Mouse (Mus musculus) limb, embryonic 12.5 days (tissue): ENCODE measurements around the gene Zfp334. TPM values are rescaled to one million over a fixed set of nuclear protein-coding genes. Genes with fewer than 3 reads are reported as not detected.

Experiments used
- ATAC-seq: fragments of 200-750 bp; cut with Nextera tagmentation; 2 replicates; pipeline ENCODE4 v1.8.0; 2017; ENCODE audit warnings: low read depth, moderate TSS enrichment; ENCODE audit not compliant: insufficient number of reproducible peaks, insufficient read depth, low FRiP score, low TSS enrichment
- H3K27ac ChIP-seq: fragments of 300-500 bp; sonication (generic); 2 replicates; pipeline ENCODE4 v1.5.1; 2016; ENCODE audit warnings: mild to moderate bottlenecking, moderate library complexity
- H3K27me3 ChIP-seq: fragments of 300-500 bp; sonication (generic); 2 replicates; pipeline ENCODE4 v1.6.1; 2016; ENCODE audit warnings: mild to moderate bottlenecking, moderate library complexity
- H3K36me3 ChIP-seq: fragments of 300-500 bp; sonication (generic); 2 replicates; pipeline ENCODE4 v1.6.1; 2016; ENCODE audit warnings: mild to moderate bottlenecking, moderate library complexity
- H3K4me1 ChIP-seq: fragments of 300-500 bp; sonication (generic); replicated peaks from 2 replicates; pipeline ENCODE4 v1.6.1; 2016
- H3K4me2 ChIP-seq: fragments of 300-500 bp; sonication (generic); 2 replicates; pipeline ENCODE4 v1.6.1; 2016; ENCODE audit warnings: mild to moderate bottlenecking, moderate library complexity
- H3K4me3 ChIP-seq: fragments of 300-500 bp; sonication (generic); replicated peaks from 2 replicates; pipeline ENCODE4 v1.5.1; 2016; ENCODE audit warnings: mild to moderate bottlenecking
- H3K9ac ChIP-seq: fragments of 300-500 bp; sonication (generic); replicated peaks from 2 replicates; pipeline ENCODE4 v1.6.1; 2016; ENCODE audit warnings: mild to moderate bottlenecking, moderate library complexity
- H3K9me3 ChIP-seq: fragments of 300-500 bp; sonication (generic); 2 replicates; pipeline ENCODE4 v1.6.1; 2016; ENCODE audit warnings: mild to moderate bottlenecking, moderate library complexity
- WGBS: fragments of 180-500 bp; shearing (Covaris S2); methylation state at CpG from one replicate; pipeline ENCODE4 v1.1.7; 2016; 5-methylcytosine and 5-hydroxymethylcytosine counted together
- polyA plus RNA-seq: library from polyadenylated mRNA; unstranded; fragments of >200 nt; fragmentation: Nextera tagmentation; extraction: Ambion mirVana; gene quantifications from 2 replicates; pipeline ENCODE4 v1.2.1, GENCODE M21; 2016

Gene Zfp334
- polyA plus RNA-seq, result 17.4 and 18.4 TPM in 2 replicates

DNA sequence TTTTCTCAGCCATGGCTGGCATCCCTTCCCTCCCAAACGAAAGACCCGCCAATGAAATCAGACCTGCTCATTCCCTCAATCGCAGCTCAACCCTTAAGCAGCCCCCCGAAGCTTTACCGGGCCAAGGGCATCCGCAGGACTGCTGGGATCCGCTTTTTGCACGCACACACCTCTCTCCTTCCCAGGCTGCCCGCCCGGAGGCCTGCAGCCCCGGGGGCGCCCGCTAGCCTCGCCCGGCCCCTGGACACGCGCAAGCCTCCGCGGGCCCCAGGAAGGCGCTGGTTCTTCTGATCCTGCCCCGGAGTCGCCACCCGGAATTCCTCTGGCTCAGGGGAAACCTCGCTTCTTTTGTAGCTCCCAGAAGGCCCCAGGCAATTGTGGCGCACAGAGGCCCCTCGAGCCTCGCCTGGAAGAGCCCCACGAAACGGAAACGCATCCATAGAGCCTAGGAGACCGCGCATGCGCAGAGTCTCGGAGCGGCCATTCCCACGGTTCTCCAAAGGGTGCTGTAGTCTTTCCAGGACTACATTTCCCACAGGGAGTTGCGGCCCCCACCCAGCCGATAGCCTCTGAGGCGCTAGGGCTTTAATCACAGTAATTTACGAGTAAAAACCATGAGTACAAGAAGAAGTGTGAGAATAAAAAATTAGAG lies at the start of gene Zfp334:
Gene Zfp334 (minus strand): TSS at position 416 of the 652 bp plus-strand sequence.
- under 1% methylated on average over 40 of the region's 40 CpGs for WGBS
- H3K4me2 ChIP-seq, result peak within 1 kb of the TSS; percentile 77
- peak; percentile 89 for ATAC-seq

DNA sequence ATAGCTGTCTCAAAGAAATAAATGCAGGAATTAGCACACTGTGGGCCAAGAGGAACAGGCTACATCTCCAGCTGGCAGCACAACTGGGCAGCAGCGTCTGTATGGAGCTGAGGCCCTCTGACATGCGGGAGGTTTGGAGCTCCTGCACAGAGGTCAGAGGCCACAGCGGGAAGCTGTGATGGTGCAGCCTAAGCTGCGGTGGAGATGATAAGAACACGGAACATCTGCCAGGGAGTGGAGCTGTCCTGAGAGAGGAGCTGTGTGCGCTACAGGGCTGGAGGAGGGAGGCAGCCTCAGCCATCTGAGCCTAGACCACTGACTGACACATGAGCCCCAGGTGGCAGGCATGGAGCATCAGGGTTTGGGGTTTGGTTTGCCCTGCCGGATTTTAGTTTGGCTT lies 40.6 kb upstream of the Zfp334 start:
- H3K27ac ChIP-seq, result no peak overlapping the region
- no peak overlapping the region for H3K9ac ChIP-seq
- no peak overlapping the region for H3K4me3 ChIP-seq
- ATAC-seq, result no peak
- 42% methylated on average over 7 of the region's 7 CpGs for WGBS
- H3K36me3 ChIP-seq, result no peaks in the 10 kb centered on the region
- H3K9me3 ChIP-seq, result no peaks in the 10 kb centered on the region
- H3K4me2 ChIP-seq, result no peak overlapping the region
- H3K27me3 ChIP-seq, result no peaks in the 10 kb centered on the region
- H3K4me1 ChIP-seq, result no peaks in the 10 kb centered on the region

More for the DNA sequence above, at the start of gene Zfp334:
- peaks cover 7% of the 10 kb centered on the region for H3K4me1 ChIP-seq
- no peaks in the 10 kb centered on the region for H3K9me3 ChIP-seq
- peak within 1 kb of the TSS; percentile 82 for H3K4me3 ChIP-seq
- H3K9ac ChIP-seq, result peak within 1 kb of the TSS; percentile 89
- H3K27ac ChIP-seq, result peak within 1 kb of the TSS; percentile 91
- H3K36me3 ChIP-seq, result peaks cover 40% of the 10 kb centered on the region
- no peaks in the 10 kb centered on the region for H3K27me3 ChIP-seq

DNA sequence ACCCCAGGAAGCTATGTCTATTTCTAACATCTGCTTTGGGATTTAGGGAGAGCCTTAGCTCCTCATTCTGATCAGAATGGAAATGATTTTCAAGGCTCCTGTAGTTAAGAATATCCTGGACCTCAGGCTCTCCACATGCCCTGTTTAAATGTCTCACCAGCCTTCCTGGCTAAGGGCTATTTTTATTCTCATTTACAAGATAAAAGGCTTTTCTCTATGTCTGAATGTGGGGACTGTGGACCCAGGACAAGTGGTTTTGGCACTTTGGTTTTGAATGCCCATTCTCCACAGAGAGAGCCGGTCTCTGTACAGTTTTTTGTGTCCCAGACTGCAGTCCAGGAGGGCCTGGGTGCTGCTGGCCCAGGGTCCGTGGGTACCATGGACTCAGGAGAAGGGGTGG lies 32.1 kb upstream of the Zfp334 start:
- peaks cover 23% of the 10 kb centered on the region for H3K4me1 ChIP-seq
- WGBS, result 86% methylated on average over 2 of the region's 2 CpGs
- no peak overlapping the region for H3K27ac ChIP-seq

DNA sequence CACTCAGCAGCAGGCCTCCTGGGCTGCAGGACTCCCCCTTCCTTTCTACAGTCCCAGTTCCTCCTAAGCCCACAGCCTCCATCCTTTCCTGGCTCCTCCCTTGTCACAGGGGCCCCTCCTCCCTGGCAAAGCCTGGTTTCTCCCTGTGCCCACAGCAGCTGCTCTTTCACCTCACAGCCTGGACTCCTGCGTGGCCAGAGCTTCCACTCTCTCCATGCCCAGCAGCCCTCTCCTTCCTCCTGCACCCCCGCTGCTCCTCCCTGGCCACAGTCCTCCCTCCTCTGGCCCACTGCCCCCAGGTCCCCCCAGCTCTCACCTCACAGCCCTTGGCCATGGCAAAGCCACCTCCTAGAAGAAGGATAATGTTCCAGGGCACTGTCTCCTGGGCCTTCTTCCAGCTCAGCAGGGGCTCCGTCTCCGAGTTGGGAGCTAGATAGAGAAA lies 31.6 kb upstream of the Zfp334 start:
- no peaks in the 10 kb centered on the region for H3K9me3 ChIP-seq
- ATAC-seq, result no peak
- H3K4me3 ChIP-seq, result no peak overlapping the region
- H3K27ac ChIP-seq, result no peak overlapping the region
- H3K36me3 ChIP-seq, result no peaks in the 10 kb centered on the region
- H3K9ac ChIP-seq, result no peak overlapping the region
- no peak overlapping the region for H3K4me2 ChIP-seq
- WGBS, result 75% methylated on average over 4 of the region's 4 CpGs
- peaks cover 28% of the 10 kb centered on the region for H3K4me1 ChIP-seq
- no peaks in the 10 kb centered on the region for H3K27me3 ChIP-seq

More for the DNA sequence above, 32.1 kb upstream of the Zfp334 start:
- no peak overlapping the region for H3K4me3 ChIP-seq
- H3K4me2 ChIP-seq, result no peak overlapping the region
- H3K27me3 ChIP-seq, result no peaks in the 10 kb centered on the region
- H3K9ac ChIP-seq, result no peak overlapping the region
- no peak for ATAC-seq
- no peaks in the 10 kb centered on the region for H3K9me3 ChIP-seq
- no peaks in the 10 kb centered on the region for H3K36me3 ChIP-seq

DNA sequence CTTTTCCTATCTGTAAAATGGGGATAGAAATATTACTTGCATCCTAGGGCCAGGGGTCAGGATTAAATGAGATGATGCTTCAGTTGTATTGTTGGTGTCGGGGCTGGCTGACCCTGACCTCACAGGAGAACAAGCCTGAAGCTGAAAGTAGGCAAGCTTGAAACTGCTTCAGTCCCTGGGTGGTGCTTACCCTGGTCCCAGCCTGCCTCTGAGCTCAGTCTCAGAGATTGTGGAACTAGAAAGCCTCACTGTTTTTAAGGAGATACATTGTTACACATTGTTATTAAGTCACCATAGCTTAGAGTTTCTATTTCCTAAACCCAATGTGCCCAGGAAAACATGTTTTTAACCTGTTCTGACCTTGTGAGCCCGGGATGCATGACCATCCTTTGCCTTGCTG lies 30.5 kb upstream of the Zfp334 start:
- 87% methylated on average over 2 of the region's 2 CpGs for WGBS
- H3K27me3 ChIP-seq, result no peaks in the 10 kb centered on the region
- no peak overlapping the region for H3K4me2 ChIP-seq
- H3K9me3 ChIP-seq, result no peaks in the 10 kb centered on the region
- ATAC-seq, result no peak
- H3K4me3 ChIP-seq, result no peak overlapping the region
- H3K4me1 ChIP-seq, result peaks cover 33% of the 10 kb centered on the region
- no peaks in the 10 kb centered on the region for H3K36me3 ChIP-seq
- no peak overlapping the region for H3K9ac ChIP-seq
- no peak overlapping the region for H3K27ac ChIP-seq

DNA sequence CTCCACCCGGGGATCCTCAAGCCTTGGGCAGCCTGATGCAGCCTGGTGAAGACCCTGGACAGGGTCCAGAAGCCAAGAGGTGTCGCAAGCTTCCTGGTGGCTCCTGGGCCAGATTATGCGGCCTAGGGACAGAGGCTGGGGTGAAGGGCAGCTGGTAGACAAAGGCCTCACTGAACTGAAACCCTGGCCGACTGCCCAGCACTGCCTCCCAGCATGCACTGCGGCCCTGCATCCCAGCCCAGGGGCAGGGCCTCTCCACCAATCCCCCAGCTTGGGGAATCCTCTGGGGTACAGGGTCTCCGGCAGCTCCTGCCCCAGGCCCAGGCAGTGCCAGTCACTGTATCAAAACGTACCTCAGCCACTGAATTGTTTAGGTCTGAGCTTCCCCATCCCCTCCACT lies 29.2 kb upstream of the Zfp334 start:
- no peak overlapping the region for H3K27ac ChIP-seq
- H3K9ac ChIP-seq, result no peak overlapping the region
- peaks cover 33% of the 10 kb centered on the region for H3K4me1 ChIP-seq
- no peak overlapping the region for H3K4me3 ChIP-seq
- 71% methylated on average over 7 of the region's 7 CpGs for WGBS
- ATAC-seq, result no peak
- no peaks in the 10 kb centered on the region for H3K27me3 ChIP-seq
- no peaks in the 10 kb centered on the region for H3K36me3 ChIP-seq
- no peak overlapping the region for H3K4me2 ChIP-seq
- no peaks in the 10 kb centered on the region for H3K9me3 ChIP-seq

DNA sequence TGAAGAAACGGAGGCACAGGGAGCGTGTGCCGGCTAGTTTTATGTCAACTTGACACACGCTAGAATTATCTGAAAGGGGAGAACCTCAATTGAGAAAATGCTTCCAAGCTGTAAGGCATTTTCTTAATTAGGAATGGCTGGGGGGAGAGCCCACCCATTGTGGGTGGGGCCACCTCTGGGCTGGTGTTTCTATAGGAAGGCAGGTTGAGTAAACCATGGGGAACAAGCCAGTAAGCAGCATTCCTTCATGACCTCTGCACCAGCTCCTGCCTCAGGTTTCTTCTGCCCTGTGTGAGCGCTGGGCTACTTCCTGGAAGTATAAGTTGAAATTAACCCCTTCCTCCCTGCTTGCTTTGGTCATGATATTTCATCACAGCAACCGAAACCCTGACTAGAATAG lies 27.7 kb upstream of the Zfp334 start:
- H3K4me2 ChIP-seq, result no peak overlapping the region
- 23% methylated on average over 6 of the region's 6 CpGs for WGBS
- ATAC-seq, result no peak
- no peaks in the 10 kb centered on the region for H3K27me3 ChIP-seq
- H3K9me3 ChIP-seq, result no peaks in the 10 kb centered on the region
- H3K4me3 ChIP-seq, result no peak overlapping the region
- H3K4me1 ChIP-seq, result peaks cover 33% of the 10 kb centered on the region
- H3K9ac ChIP-seq, result no peak overlapping the region
- no peaks in the 10 kb centered on the region for H3K36me3 ChIP-seq
- no peak overlapping the region for H3K27ac ChIP-seq

DNA sequence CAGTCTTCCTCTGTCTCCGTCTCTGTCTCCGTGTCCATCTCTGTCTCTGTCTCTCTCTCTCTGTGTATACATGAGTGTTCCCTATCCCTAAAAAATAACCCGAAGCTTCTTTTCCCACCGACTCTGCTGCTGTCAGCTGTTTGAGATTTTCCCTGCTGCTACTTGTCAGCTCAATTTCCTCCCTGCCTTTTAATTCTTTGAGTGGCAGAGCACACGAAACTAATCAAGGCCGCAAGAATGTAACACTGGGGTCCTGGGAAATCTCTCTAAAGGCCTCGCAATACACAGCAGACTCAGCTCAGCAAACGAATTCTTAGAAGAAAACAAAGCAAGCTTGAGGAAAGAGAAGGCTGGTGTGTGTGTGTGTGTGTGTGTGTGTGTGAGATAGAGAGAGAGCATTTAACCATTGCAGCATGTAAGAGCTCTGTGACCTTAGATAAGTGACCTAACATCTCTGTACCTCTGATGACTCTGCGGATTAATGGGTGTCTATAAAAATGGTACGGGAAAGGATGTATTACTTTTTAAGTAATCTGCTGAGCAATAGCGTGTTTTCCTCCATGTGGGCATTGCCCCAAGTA lies 27.2 kb upstream of the Zfp334 start:
- Histone ChIP-seq H3K27ac (peak overlapping the region; percentile 56; the same call in 1 of the 2 replicates), H3K4me2 (no peak overlapping the region)
- 25% methylated on average over 11 of the region's 11 CpGs for WGBS

DNA sequence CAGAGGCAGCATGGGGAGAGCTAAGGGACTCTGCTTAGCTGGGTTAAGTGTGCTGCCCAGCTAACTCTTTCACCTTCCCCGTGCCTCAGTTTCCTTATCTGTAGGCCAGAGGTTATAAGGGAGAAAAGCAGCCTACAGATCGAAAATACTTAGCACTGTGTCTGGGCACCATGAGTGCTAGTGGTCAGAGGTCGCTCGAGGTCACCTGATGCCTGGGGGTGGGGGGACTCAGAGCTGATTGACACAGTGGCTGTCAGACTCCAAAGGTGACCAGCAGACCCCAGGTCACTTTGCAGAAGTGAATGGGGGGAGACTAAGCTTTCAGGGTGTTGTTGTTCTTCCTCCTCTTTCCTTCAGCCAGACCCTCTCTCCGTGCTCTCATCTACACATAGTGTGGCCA lies 26.3 kb upstream of the Zfp334 start:
- Histone ChIP-seq H3K4me2 (no peak overlapping the region), H3K27ac (no peak overlapping the region), H3K36me3 (no peaks in the 10 kb centered on the region), H3K4me1 (peaks cover 33% of the 10 kb centered on the region), H3K9me3 (no peaks in the 10 kb centered on the region), H3K4me3 (no peak overlapping the region), H3K9ac (no peak overlapping the region), H3K27me3 (no peaks in the 10 kb centered on the region)
- WGBS, result 75% methylated on average over 5 of the region's 5 CpGs
- ATAC-seq, result no peak

More for the DNA sequence above, 27.2 kb upstream of the Zfp334 start:
- H3K9me3 ChIP-seq, result no peaks in the 10 kb centered on the region
- no peak for ATAC-seq
- H3K4me1 ChIP-seq, result peaks cover 33% of the 10 kb centered on the region
- no peaks in the 10 kb centered on the region for H3K27me3 ChIP-seq
- no peaks in the 10 kb centered on the region for H3K36me3 ChIP-seq
- no peak overlapping the region for H3K9ac ChIP-seq
- H3K4me3 ChIP-seq, result no peak overlapping the region

DNA sequence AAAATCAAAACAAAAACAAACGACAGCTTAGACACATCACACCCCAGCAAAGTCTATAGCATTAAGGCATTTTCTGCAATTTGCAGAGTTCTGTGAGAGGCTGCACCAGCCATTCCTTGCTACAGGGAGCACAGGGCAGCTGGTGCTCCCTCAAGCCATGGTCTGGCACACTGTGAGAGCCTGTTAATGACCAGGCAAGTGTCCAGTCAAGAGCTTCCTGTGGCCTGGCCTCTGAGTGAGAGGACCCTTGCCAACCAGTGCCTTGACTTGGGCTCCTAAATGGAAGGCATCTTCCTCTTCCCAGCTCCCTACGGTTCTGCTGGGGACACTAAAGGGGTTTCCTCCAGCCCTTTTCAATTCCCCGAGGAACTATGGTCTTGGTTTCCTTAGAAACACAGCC lies 25.8 kb upstream of the Zfp334 start:
- H3K4me3 ChIP-seq, result no peak overlapping the region
- peaks cover 33% of the 10 kb centered on the region for H3K4me1 ChIP-seq
- 45% methylated on average over 3 of the region's 3 CpGs for WGBS
- H3K4me2 ChIP-seq, result no peak overlapping the region
- no peaks in the 10 kb centered on the region for H3K9me3 ChIP-seq
- H3K36me3 ChIP-seq, result no peaks in the 10 kb centered on the region
- H3K27ac ChIP-seq, result no peak overlapping the region
- H3K27me3 ChIP-seq, result no peaks in the 10 kb centered on the region
- H3K9ac ChIP-seq, result no peak overlapping the region
- no peak for ATAC-seq

DNA sequence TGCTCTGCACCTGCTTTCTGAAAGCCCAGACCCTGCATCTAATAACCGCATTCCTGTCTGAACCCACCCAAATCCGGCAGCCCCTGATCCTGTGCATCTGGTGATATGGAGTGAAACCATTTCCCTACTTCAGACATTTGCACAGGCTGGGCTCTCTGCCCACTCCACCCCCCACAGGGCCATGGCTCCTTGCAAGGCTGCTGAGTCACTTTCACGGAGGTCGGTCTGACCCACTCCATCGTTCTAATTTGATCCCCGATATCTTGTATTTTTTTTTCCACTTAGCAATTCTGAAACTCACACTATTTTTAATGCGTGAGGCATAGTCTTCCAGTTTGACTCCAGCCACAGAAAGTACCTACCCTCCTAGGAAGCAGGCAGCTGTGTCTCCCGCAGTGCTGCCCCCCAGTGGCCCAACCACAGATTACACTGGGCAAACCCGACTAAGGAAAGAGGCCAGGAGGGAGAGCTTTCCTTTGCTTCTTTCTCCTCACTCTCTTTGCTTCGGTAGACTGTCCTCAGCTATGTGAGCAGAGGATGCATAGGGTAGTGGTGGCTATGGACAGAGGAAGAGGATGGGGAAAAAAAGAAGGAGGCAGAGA lies 19.7 kb upstream of the Zfp334 start:
- Histone ChIP-seq H3K36me3 (no peaks in the 10 kb centered on the region), H3K4me3 (no peak overlapping the region), H3K4me2 (no peak overlapping the region), H3K27me3 (no peaks in the 10 kb centered on the region), H3K9me3 (no peaks in the 10 kb centered on the region), H3K27ac (no peak overlapping the region), H3K4me1 (no peaks in the 10 kb centered on the region), H3K9ac (no peak overlapping the region)
- no peak; the same call in 1 of the 2 replicates for ATAC-seq
- WGBS, result 43% methylated on average over 10 of the region's 10 CpGs
